Mouse (Mus musculus): ENCODE measurements around the gene Eddm3b. TPM values are rescaled to one million over a fixed set of nuclear protein-coding genes. Genes with fewer than 3 reads are reported as not detected.

Eddm3b gene
- not detected in 2 replicates for polyA plus RNA-seq (2011; ENCODE audit: insufficient read length, low read depth, missing spikeins)

DNA sequence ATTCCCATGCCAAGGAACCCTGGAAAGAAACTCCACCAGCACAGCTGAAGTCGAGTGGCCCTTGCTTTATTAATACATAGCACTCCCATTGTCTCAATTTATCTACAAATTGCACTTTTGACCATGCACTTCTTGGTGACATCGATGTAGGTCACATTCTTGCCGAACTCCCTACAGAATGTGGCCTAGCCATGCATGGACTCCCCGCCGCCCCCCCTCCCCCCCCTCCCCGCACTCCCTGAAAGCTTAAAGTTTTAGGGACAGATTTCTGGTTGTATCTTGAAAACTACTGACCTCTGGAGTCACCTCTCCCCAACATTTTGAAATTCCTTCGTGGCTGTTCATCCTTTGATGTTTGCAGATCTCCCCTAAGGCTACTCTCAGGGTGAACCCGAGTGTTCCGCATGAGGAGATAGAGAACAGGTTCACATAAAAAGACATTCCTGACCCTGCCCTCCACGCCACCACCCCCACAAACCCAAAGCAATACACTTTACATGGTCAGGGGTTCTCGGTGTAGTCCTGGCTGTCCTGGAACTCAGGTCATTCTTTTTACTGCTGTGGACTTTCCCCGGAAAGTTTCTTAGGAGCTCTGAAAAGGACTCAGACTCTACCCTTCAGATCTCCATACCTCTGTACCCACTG, at the start of gene Eddm3b:
Eddm3b (plus strand) TSS at position 511 of the 645 bp plus-strand sequence.
- Histone ChIP-seq H3K4me1 (ENCODE audit: control insufficient read depth, insufficient read depth, low read length) (no peaks in the 10 kb centered on the region), H3K4me3 (ENCODE audit: insufficient read depth, low read length) (no peak within 1 kb of the TSS), H3K27ac (ENCODE audit: insufficient read depth, low read length) (no peak within 1 kb of the TSS)
- TF ChIP-seq POLR2A (IDR thresholded peaks at IDR 0.05; ENCODE audit: low read depth, low read length), result no peak
- TF ChIP-seq CTCF (IDR thresholded peaks at IDR 0.05; ENCODE audit: borderline replicate concordance, insufficient read depth, low read length), result no peak

DNA sequence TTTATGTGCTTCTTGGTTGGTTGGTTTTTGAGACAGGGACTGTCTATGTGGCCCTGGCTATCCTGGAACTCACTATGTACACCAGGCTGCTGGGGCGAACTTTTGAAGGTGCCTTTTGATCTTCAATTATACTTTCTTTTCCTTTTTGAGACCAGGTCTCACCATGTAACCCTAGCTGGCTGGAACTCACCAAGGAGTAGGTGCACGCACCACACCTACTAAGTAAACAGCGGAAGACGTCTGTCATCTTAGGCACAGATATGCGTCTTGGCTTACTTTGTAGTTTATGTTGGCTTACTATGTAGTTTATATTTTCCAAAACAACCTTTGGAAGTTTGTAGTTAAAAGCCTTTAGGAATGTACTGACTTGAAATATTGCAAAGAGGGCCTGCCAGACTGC, 45.3 kb upstream of the Eddm3b start:
- Histone ChIP-seq H3K4me3 (ENCODE audit: insufficient read depth, low read length) (no peak overlapping the region), H3K4me1 (ENCODE audit: control insufficient read depth, insufficient read depth, low read length) (peaks cover 3% of the 10 kb centered on the region), H3K27ac (ENCODE audit: insufficient read depth, low read length) (no peak overlapping the region)
- TF ChIP-seq CTCF (IDR thresholded peaks at IDR 0.05; ENCODE audit: borderline replicate concordance, insufficient read depth, low read length) (no peak), POLR2A (IDR thresholded peaks at IDR 0.05; ENCODE audit: low read depth, low read length) (no peak)

DNA sequence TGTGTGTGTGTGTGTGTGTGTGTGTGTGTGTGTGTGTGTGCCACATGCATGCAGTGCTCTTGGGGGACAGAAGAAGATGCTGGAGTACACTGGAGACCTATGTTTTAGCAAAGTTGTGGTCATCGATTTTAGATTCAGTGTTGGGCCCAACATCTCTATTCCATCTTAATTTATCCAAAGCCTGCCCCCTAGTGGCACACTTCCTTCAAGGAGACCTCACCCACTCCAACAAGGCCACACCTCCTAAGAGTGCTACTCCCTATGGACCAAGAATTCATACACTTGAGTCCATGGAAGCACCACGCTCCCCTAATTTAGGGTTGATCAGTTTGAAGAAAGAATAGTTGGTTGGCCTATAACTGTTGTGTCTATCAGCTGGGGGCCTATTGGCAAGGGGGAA, 44.6 kb upstream of the Eddm3b start:
- no peak for TF ChIP-seq CTCF (IDR thresholded peaks at IDR 0.05; ENCODE audit: borderline replicate concordance, insufficient read depth, low read length)
- no peak for TF ChIP-seq POLR2A (IDR thresholded peaks at IDR 0.05; ENCODE audit: low read depth, low read length)
- Histone ChIP-seq H3K4me1 (ENCODE audit: control insufficient read depth, insufficient read depth, low read length) (peaks cover 3% of the 10 kb centered on the region), H3K4me3 (ENCODE audit: insufficient read depth, low read length) (no peak overlapping the region), H3K27ac (ENCODE audit: insufficient read depth, low read length) (no peak overlapping the region)

DNA sequence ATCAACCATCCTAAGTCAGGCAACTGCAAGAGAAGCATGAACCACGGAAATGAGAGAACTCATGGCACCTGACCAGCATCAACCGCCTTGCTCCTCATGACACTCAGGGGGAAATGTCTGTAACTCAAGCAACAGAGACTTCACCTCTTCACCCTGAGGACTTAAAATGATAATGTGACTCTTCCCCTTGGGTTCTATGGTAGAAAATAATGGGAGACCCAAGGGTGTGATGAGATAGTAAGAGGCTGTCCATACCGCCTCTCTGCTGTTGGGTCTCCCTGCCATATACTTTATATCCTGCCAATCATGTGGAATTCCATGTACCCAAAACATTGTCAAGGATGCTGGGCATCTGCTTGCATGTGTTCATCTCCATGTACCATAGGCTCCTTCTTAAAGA, 39.9 kb upstream of the Eddm3b start, which contains the start of gene Olfr750:
Olfr750 (minus strand) TSS at position 101 of the 400 bp plus-strand sequence.
- no peaks in the 10 kb centered on the region for H3K4me1 ChIP-seq (ENCODE audit: control insufficient read depth, insufficient read depth, low read length)
- TF ChIP-seq CTCF (IDR thresholded peaks at IDR 0.05; ENCODE audit: borderline replicate concordance, insufficient read depth, low read length), result no peak
- TF ChIP-seq POLR2A (IDR thresholded peaks at IDR 0.05; ENCODE audit: low read depth, low read length), result no peak

DNA sequence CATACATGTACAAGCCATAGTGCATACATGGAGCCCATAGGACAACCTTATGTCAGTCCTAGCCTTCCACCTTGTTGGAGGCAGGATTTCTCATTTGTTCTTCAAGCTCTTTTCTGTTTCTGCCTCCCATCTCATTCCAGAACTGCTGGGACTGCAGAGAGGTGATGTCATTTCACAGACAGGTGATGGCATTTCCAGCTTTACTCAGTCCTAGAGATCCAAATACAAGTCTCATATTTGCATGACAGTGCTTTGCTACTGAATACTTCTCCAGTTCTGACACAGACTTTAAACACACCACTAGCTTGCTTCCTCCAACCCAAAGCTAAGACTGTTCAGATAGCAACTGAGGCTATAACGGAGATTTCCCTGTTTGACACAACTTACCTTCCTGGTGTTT, 35.0 kb upstream of the Eddm3b start:
- no peak overlapping the region for H3K27ac ChIP-seq (ENCODE audit: insufficient read depth, low read length)
- TF ChIP-seq POLR2A (IDR thresholded peaks at IDR 0.05; ENCODE audit: low read depth, low read length) (no peak), CTCF (IDR thresholded peaks at IDR 0.05; ENCODE audit: borderline replicate concordance, insufficient read depth, low read length) (no peak)
- no peaks in the 10 kb centered on the region for H3K4me1 ChIP-seq (ENCODE audit: control insufficient read depth, insufficient read depth, low read length)
- no peak overlapping the region for H3K4me3 ChIP-seq (ENCODE audit: insufficient read depth, low read length)

More for the DNA sequence above, 39.9 kb upstream of the Eddm3b start, which contains the start of gene Olfr750:
- Histone ChIP-seq H3K4me3 (ENCODE audit: insufficient read depth, low read length) (no peak within 1 kb of the TSS), H3K27ac (ENCODE audit: insufficient read depth, low read length) (no peak within 1 kb of the TSS)

DNA sequence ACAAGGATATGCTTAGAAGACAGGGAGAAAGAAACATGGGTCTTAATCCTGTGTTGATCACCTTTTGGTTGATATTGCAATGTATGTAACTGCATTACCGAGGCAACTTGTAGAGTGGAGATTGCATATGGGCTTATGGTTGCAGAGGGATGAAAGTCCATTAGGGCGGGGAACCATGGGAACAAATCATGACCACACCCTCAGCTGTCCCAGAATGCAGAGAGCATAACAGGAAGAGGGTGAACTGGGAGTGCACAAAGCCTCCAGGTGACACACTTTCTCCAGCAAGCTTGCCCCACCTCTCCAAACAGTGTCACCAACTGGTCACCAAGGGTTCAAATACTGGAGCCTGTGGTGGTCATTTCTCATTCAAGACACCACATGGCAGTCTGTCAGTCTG, 33.2 kb upstream of the Eddm3b start:
- TF ChIP-seq CTCF (IDR thresholded peaks at IDR 0.05; ENCODE audit: borderline replicate concordance, insufficient read depth, low read length) (no peak), POLR2A (IDR thresholded peaks at IDR 0.05; ENCODE audit: low read depth, low read length) (no peak)
- no peaks in the 10 kb centered on the region for H3K4me1 ChIP-seq (ENCODE audit: control insufficient read depth, insufficient read depth, low read length)
- H3K27ac ChIP-seq (ENCODE audit: insufficient read depth, low read length), result no peak overlapping the region
- no peak overlapping the region for H3K4me3 ChIP-seq (ENCODE audit: insufficient read depth, low read length)

DNA sequence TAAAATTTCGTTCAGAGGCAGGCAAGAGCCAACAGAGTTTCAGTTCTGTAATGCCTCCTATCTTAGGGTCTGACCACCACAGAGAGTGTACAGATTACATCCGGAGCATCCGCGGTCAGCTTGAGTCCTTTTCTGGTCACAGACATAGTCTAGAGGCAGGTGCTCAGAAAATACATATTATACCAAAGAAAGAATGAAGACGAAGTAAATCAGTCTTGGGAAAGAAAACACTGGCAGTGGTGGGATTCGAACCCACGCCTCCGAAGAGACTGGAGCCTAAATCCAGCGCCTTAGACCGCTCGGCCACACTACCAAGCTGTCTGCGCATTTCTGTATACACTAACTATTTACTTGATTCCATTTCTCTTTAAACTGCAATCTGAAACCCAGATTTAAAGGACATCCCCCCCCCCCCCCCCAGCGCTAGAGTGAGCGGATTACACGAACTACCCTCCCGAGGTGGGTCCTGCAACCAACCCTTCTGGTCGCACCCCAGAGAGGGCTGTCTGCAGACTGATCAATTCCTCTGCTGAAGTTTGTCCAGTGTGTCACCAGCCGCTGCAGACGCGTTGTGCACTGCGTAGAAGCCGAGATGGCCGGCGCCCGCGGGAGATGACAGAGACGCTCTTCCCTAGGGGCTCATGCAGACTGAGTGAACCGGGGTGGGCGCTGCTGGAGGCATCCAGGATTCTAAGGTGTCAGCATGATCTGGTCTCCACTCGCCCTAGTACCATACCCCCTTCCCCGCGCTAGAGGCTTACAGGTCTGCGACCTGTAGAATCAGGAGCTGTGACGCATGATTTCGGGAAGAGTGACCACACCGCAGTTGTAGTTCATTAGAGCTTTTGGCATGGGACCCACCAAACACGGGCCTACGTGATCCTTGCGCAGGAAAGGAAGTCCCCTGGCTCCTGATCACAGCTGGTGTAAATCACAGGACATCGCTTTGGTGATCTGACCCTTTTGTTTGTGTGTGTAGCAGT, 31.3 kb upstream of the Eddm3b start:
- Histone ChIP-seq H3K4me1 (ENCODE audit: control insufficient read depth, insufficient read depth, low read length) (no peaks in the 10 kb centered on the region), H3K4me3 (ENCODE audit: insufficient read depth, low read length) (peak overlapping the region; percentile 75), H3K27ac (ENCODE audit: insufficient read depth, low read length) (no peak overlapping the region)
- no peak for TF ChIP-seq CTCF (IDR thresholded peaks at IDR 0.05; ENCODE audit: borderline replicate concordance, insufficient read depth, low read length)
- no peak for TF ChIP-seq POLR2A (IDR thresholded peaks at IDR 0.05; ENCODE audit: low read depth, low read length)

DNA sequence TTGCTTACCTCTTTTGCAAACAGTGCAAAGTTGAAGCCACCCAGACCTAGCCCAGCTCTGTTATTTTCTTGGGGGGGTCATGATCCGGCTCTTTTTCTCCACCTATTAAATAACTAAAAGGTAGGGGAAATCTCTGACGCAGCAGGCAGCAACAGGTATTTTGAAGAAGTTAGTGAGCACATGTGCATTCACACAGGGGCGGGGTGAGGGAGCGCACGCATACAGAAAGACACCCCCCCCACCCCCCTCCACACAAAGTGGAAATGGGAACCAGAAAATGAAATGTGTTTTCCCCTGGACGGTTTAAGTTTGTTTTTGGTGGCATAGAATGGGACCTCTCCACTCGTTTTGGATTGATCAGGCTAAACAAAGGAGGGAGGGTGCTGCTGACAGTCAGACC, 30.4 kb upstream of the Eddm3b start:
- no peak overlapping the region for H3K27ac ChIP-seq (ENCODE audit: insufficient read depth, low read length)
- peak overlapping the region; percentile 75 for H3K4me3 ChIP-seq (ENCODE audit: insufficient read depth, low read length)
- TF ChIP-seq POLR2A (IDR thresholded peaks at IDR 0.05; ENCODE audit: low read depth, low read length) (no peak), CTCF (IDR thresholded peaks at IDR 0.05; ENCODE audit: borderline replicate concordance, insufficient read depth, low read length) (no peak)
- H3K4me1 ChIP-seq (ENCODE audit: control insufficient read depth, insufficient read depth, low read length), result no peaks in the 10 kb centered on the region

DNA sequence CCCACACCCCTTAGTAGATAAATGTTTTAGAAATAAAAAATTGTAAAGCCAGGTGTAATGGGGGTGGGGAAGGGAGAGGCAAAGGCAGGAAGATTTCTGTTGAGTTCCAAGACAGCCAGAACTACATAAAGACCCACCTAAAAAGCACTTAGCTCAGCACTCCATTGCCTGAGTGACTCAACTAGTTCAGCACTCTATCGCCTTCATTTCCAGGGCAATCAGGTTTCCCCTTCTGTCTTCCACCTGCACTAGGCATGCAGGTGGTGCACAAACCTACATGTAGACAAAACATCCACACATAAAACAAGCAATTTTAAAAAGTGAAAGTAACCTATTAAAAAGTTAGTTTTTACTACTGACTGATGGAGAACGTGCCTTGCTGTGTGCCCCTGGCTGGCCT, 29.1 kb upstream of the Eddm3b start:
- Histone ChIP-seq H3K27ac (ENCODE audit: insufficient read depth, low read length) (no peak overlapping the region), H3K4me1 (ENCODE audit: control insufficient read depth, insufficient read depth, low read length) (no peaks in the 10 kb centered on the region), H3K4me3 (ENCODE audit: insufficient read depth, low read length) (no peak overlapping the region)
- TF ChIP-seq CTCF (IDR thresholded peaks at IDR 0.05; ENCODE audit: borderline replicate concordance, insufficient read depth, low read length), result no peak

DNA sequence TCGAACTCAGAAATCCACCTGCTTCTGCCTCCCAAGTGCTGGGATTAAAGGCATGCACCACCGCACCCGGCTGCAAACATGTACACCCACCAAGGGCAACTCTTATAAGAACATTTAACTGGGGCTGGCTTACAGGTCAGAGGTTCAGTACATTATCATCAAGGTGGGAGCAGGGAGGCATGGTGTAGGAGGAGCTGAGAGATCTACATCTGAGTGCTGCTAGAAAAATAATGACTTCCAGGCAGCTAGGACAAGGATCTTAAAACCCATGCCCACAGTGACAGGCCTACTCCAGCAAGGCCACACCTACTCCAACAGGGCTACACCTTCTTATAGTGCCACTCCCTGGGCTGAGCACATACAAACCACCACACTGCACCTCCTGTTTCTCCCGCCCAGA, 28.3 kb upstream of the Eddm3b start:
- TF ChIP-seq POLR2A (IDR thresholded peaks at IDR 0.05; ENCODE audit: low read depth, low read length) (no peak), CTCF (IDR thresholded peaks at IDR 0.05; ENCODE audit: borderline replicate concordance, insufficient read depth, low read length) (no peak)
- Histone ChIP-seq H3K4me1 (ENCODE audit: control insufficient read depth, insufficient read depth, low read length) (no peaks in the 10 kb centered on the region), H3K4me3 (ENCODE audit: insufficient read depth, low read length) (no peak overlapping the region), H3K27ac (ENCODE audit: insufficient read depth, low read length) (no peak overlapping the region)
